Mouse (Mus musculus): Measurements from ENCODE around the gene Utp3.

GRCm38 (mm10) chr5:88554086-88554886, at the start of gene Utp3:
- no peak for TF ChIP-seq EP300 (IDR thresholded peaks at IDR 0.05; ENCODE audit: insufficient read depth, low read depth, low read length)
- peak; percentile 42 for TF ChIP-seq POLR2A (IDR thresholded peaks at IDR 0.05; ENCODE audit: insufficient read depth, low read length)
- peak; percentile 65 for TF ChIP-seq CTCF (IDR thresholded peaks at IDR 0.05; ENCODE audit: low read depth, low read length)

All from ES-Bruce4 (cell line).